Mouse (Mus musculus) bone marrow macrophage, adult 2 months (primary cell): ENCODE measurements at regions not wholly inside any gene's neighbourhood (a gene's known extent, or its start where the extent isn't known, plus 50 kb on each side); places are given as distances from the start of the nearest gene placed in this dataset.

Source experiments
- CTCF ChIP-seq: IDR thresholded peaks from 2 replicates; pipeline ENCODE4 v1.5.1; 2012; ENCODE audit warnings: low read depth, mild to moderate bottlenecking, low read length, moderate library complexity
- POLR2A ChIP-seq: IDR thresholded peaks from 2 replicates; pipeline ENCODE4 v1.6.1; 2012; ENCODE audit warnings: mild to moderate bottlenecking, low read depth, low read length, borderline replicate concordance

DNA sequence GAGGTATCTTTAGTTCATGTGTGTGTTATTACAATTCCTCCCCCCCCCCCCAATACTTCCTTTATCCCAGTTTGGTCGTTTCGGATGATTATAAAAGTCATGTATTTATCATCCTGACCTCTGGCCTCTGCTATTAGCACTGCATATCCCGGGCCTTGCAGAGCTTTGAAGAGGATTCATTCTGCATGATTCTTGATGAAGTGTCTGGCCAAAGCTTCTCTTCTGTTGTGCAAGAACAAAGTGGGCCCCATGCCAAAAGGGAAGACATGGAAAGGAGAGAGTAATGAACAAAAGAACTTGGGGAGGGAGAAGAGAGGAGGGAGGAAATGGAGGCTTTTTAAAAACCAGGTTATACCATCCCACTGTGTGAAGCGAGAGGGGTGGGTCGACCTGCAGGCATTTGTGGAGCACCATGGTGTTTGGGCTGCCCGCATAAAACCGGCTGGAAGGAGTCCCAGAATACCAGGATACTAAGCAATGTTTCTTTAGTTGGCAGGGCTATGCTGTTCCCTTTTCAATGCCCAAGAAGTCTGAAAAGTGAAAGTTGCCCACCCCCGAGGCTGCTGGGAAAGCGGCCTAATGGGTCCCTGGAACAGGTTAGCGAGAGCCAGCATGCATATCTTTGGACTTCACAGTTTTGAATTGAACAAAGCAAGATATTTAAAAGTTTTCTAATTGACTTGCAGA, 391.3 kb upstream of the Adgrl2 start:
- TF ChIP-seq POLR2A (no peak), CTCF (no peak)
